Mouse (Mus musculus) yolk sac, embryonic 10.5 days (tissue): ENCODE measurements at regions not wholly inside any gene's neighbourhood (a gene's known extent, or its start where the extent isn't known, plus 50 kb on each side); places are given as distances from the start of the nearest gene placed in this dataset.

Source experiments
- DNase-seq: peaks from one replicate; pipeline ENCODE4 v3.0.0-alpha.2; 2017; ENCODE audit warnings: low spot score

DNA sequence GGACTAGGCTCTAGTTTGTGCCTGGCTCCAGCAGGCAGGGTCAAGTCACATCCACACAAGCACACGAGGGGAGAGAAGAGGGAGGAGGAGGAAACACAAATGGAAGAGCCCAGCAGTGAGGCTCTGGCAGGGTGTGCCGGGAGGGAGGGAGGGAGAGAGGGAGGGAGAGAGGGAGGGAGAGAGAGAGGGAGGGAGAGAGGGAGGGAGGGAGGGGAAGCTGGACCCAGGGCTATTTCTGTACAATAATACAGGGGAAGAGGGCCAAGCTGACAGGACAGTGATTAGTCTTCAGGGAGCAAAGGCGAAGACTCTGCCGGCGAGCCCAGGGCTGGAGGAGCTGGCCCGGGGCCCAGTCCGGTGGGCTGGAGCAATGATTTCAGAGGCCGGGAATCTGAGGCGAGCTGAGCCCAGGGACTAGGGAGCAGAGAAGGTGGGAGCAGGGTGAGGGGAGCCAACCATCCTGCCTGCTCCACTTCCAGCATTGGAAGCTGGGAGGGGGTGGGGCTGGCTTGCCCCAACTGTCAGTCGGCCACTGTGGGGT lies 155.6 kb downstream of the Efnb1 start:
- peak; percentile 23 for DNase-seq

- DNase-seq: no peak
Measured at GRCm38 (mm10) chrX:99287988-99288387, 152.1 kb downstream of the Efnb1 start.

DNA sequence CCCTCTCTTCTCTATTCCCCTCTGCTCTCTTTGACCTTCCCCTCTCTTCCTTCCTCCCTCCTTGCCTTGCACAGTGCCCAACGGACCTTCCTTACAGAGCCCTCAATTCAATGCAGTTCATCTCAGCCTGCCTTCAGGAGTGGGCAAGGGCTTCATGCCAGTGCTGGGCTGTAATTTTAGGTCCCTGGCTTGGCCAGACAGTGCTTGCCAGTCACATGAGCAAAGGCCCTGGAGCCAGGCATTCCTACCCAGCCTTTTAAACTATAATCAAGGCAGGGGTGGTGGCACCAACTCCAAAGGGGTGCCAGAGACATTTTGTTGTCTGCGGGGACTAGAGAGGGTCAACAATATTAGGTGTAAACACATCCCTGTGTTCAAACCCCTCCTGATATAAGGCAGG lies 150.9 kb downstream of the Efnb1 start:
- DNase-seq: no peak

- peak; percentile 44 for DNase-seq
Measured at GRCm38 (mm10) chrX:99285611-99286010, 149.7 kb downstream of the Efnb1 start.

DNA sequence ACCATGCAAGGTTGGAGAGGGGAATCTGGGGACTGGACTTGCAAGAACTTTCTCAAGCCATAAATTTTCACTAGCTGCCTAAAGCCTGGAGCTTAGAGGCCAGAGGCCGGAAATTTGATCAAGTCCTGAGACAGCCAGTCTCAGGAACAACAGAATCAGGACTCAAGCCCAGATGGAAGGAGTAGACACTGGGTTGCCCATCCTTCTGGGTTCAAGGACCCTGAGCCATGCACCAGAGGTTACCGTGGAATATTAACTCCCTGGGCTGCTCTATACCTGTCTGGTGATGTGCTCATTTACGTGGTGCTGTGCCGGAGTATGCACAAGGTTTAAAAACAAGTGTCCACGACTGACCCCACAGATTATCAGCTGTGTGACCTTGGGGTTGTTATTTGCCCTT lies 145.1 kb downstream of the Efnb1 start:
- DNase-seq: no peak

- DNase-seq: no peak
Measured at GRCm38 (mm10) chrX:99280543-99280942, 144.6 kb downstream of the Efnb1 start.

- DNase-seq: no peak
Measured at GRCm38 (mm10) chrX:99275536-99275935, 139.6 kb downstream of the Efnb1 start.

DNA sequence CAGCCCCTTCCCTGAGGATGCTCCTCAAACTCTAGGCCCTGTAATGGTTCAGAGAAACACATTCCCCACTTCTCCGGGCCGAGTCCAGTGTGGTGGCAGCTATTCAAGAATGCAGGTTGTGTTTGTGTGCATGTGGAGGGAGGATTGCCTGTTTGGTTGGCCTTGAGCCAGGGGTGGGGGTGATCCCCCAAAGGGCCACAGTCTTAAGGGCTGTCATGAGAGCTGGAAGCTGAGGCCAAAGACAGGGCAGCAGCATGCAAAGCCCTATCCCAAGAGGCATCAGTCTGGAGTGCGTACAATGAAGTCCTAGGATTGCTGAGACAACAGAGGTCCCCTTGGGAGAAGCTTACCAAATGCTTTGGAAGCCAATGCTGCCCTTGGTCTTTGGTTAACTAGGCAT lies 136.0 kb downstream of the Efnb1 start:
- DNase-seq: no peak

DNA sequence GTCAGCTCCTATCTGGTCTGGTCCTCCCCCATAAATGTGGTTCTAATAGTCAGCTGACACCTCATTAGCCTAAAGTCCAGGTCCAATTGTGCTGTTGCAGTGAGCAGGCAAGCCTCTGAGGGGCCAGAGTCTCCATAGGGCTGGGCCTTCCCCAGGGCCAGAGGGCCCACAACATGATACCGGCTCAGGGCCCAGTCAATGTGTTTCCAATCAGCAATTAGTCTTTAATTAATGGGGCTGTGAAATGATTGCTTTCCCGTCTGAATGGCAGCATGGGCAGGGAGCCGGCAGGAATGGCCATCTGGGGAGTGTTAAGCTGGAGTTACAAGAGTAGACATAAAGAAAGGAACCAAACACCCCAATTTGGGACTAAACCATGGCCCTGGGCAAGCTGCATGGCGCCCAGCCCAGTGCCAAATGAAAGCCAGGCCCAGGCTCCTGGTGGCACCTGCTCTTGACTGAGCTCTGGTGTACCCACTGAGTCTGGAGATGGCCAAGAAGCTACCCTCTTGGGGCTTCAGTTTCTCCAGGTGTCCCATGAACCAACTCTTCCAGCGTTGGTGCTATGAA lies 113.2 kb downstream of the Efnb1 start:
- no peak for DNase-seq

DNA sequence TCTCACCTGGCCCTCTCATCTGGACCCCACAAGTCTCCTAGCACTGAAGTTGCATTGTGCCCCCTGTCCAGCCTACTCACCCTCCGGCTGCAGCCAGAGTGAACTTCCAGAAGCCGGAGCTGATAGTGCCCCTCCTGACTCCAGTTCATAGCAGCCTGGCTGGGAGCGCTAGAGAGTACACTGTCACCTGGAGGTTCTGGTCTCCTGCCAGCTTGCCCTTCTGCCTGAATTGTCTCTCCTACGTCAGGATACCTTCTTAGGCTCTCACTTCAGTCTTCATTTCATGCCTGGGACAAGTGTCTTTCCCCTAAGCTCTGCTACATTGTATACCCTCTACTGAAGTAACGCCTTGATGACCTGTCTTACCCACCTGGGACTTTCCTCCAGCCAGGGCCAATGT lies 112.3 kb downstream of the Efnb1 start:
- DNase-seq: no peak

DNA sequence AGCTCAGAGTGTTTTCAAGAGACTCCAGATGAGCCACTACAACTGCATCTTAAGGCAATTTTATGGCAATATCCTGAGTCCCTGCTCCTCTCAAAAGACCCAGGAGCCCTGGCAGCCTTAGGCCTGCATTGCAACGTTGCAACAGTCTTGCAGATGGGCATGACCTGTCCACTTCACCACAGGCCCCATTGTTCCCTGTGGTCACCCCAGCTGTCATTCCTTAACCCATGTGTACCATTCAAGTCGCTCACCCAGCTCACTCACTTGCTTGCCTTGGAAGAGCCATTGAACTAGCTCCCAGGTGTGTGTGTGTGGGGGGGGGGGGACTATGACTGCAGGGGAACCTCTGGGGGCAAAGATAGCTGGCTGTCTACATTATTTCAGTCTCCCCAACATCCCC lies 110.8 kb downstream of the Efnb1 start:
- DNase-seq: no peak

- no peak for DNase-seq
Measured at GRCm38 (mm10) chrX:99246051-99246450, 110.1 kb downstream of the Efnb1 start.

GRCm38 (mm10) chrX:99245541-99245940 lies 109.6 kb downstream of the Efnb1 start:
- no peak for DNase-seq

DNA sequence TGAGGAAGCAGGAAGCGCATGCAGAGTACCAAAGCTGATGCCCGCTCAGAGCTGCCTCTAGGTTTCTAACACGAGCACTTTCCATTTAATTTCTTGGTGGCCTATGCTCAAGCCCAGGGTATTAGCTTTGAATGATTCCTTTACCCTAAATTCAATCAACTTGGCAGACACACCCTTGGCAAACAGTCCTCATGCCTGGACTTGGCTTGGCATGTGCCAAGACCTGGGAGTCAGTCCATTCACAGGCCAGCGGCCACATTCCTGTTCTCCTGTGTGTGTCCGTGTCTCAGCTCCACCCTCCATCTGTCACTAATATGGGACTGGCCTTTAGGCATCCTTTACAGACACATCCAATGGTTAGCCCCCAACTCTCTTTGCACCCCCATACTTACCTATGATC lies 107.3 kb downstream of the Efnb1 start:
- no peak for DNase-seq

- peak; percentile 22 for DNase-seq
Measured at GRCm38 (mm10) chrX:99241684-99242118, 105.8 kb downstream of the Efnb1 start.

DNA sequence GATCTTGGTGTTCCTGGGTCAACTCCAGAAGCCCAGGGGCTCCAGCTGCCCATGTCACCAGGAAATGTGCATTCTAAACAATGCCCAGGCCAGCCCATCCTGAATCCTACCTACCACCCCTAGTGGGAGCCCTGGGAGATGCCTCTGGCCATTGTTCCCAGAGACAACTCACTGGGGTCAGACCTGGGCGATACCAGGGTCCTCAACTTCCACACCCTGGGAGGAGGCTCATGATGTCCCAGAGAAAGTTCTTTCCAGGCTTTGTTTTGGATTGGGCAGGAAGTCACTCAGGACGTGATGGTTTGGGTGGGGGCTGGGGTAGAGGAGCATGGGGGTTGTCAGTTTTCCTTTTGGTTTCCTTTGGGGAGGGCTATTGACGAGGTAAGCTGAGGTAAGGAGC lies 97.1 kb downstream of the Efnb1 start:
- DNase-seq: no peak

GRCm38 (mm10) chrX:99232331-99232730 lies 96.4 kb downstream of the Efnb1 start:
- DNase-seq: peak; percentile 10

GRCm38 (mm10) chrX:99225111-99225752 lies 89.3 kb downstream of the Efnb1 start:
- no peak for DNase-seq

DNA sequence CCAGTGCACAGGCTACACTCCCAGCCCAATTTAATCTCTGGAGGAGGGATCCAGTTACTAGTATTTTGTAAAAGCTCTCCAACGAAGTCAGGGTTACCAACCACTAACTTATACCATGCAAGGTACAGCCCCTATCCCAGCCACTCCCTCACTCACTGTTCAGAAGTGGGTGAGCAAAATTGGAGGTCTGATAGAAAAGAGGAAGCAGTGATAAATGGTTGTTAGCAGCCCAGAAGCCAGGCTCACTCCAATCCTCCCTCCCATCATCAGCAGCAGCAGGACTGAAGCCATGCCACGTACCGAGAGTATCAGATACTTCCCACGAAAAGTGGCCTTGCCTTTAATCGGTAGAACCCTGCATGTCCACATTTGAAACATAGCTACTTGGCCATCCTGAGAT lies 86.1 kb downstream of the Efnb1 start:
- no peak for DNase-seq

DNA sequence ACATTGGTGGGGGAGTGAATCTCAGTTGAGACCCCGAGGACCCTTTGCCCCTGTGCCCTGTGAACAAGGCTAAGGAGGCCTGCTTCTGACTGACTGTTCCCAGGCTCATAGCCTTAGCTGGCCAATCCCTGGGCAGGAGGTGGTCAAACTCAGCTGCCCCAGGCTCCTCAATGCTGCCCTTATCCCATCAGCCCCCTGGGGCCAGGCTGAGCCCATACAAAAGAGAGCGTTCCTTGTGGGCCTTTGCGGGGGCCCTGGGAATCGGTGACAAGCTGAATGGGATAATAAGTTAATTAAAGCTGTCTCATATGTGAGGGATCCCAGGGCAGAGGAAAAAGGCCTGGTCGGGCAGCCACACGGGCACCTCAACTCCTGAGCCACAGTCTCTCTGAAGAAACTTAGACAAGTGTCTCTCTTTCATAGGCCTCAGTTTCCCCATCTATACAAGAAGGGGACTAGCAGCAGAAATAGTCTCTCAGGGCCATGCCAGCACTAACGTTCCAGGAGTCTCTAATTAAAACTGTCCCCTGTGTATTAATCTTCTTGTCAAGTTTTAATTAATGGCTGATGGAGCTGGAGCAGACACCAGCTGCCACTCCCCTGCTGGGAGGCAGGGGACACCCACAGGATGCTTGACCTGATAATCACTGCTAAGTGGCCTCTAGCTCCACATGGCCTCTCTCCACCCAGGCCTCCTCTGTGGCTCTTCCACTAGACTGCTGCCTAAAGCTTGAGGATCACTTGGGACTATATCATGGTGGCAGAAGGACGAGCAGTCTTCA lies 84.9 kb downstream of the Efnb1 start:
- no peak for DNase-seq

DNA sequence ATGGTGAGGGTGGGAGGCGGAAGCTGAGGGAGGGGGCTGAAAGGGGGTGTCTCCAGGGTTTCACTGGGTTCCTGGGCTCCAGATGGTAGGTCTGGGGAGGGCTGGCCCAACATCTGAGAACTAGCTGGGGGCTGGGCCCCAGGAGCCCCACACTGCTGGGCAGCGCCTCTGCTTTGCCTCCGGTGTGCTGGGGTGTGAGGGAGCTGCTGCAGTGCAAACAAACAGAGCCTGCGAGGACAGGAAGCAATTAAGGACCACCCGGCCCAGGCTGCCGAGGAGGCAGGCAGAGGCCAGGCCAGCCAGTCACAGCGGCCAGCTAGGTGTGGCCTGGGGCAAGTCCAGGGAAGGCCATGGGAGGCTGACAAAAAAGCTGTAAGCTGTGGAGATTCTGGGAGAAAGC lies 82.3 kb downstream of the Efnb1 start:
- peak; percentile 44 for DNase-seq

- peak; percentile 50 for DNase-seq
Measured at GRCm38 (mm10) chrX:99216633-99217459, 80.9 kb downstream of the Efnb1 start.
